Mouse (Mus musculus): ENCODE results near the gene Twist2. TPM values are rescaled to one million over a fixed set of nuclear protein-coding genes. Genes with fewer than 3 reads are reported as not detected.

Gene Twist2
- polyA plus RNA-seq, 2 experiments: 0.26 to 0.27 TPM

GRCm38 (mm10) chr1:91856771-91857664, 55.8 kb downstream of the Twist2 start:
- H3K36me3 ChIP-seq (replicated peaks; ENCODE audit: control insufficient read depth, insufficient read depth, low read depth): no peaks in the 10 kb centered on the region
- TF ChIP-seq EP300 (IDR thresholded peaks at IDR 0.05; ENCODE audit: low read depth) (no peak), CTCF (IDR thresholded peaks at IDR 0.05; ENCODE audit: low read depth) (no peak)
- no peak overlapping the region for H3K27ac ChIP-seq
- no peaks in the 10 kb centered on the region for H3K9me3 ChIP-seq (ENCODE audit: control insufficient read depth, low read length)
- H3K4me3 ChIP-seq (ENCODE audit: insufficient read depth in 1 of 2, low read depth in 2 of 2, low read length in 2 of 2): no peak overlapping the region
- 48% methylated on average over 9 of the region's 9 CpGs for WGBS (ENCODE audit: insufficient replicate concordance)
- no peak overlapping the region for H3K9ac ChIP-seq (replicated peaks)
- H3K4me1 ChIP-seq (replicated peaks; ENCODE audit: control insufficient read depth in 2 of 2, insufficient read depth in 2 of 2, low read length in 1 of 2): 0 out of 4 replicates have a peak, but pooled peaks cover 0 to 3% of the 10 kb centered on the region in 2 experiments
- no peaks in the 10 kb centered on the region for H3K27me3 ChIP-seq (ENCODE audit: control insufficient read depth, insufficient read depth, low read length)
- no peak for ATAC-seq (ENCODE audit: insufficient read depth)
- no peak overlapping the region for H3K4me2 ChIP-seq (ENCODE audit: low read depth)
- DNase-seq (ENCODE audit: low read depth in 3 of 3, low spot score in 3 of 3): no peak

DNA sequence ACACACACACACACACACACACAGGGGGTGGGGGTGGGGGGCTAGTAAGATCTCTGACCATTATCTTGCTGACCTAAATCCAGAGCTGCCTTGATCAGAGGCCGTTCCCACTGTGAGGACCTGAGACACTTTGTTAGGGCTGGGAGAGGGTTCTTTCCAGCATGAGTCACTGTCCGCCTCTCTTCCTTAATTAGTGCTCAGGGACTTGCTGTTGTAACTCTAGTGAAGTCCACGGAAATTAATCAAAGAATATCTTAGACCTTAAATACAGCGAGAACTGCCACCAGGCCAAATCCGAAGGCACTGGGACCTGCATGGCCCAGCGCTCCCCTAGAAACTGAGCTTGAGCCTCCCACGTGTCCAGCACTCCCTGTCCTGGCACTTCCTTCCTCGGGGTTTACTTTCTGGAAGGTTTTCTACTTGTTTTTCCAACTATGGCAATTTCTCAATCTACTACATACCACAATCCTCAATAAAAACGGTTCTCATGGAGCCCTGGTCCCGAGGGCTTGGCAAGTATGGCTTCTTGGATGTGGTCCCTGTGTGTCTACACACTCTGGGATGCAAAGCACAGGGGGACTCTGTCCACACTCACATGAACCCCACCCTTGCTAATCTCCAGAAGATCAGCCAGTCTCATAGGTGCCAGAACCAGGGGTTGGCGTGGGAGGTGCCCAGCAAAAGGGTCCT, 57.0 kb downstream of the Twist2 start:
- 51% methylated on average over 11 of the region's 11 CpGs for WGBS (ENCODE audit: insufficient replicate concordance)
- Histone ChIP-seq H3K9ac (replicated peaks) (no peak overlapping the region), H3K27me3 (ENCODE audit: control insufficient read depth, insufficient read depth, low read length) (no peaks in the 10 kb centered on the region), H3K36me3 (replicated peaks; ENCODE audit: control insufficient read depth, insufficient read depth, low read depth) (no peaks in the 10 kb centered on the region), H3K4me2 (ENCODE audit: low read depth) (no peak overlapping the region), H3K4me3 (ENCODE audit: insufficient read depth in 1 of 2, low read depth in 2 of 2, low read length in 2 of 2) (no peak overlapping the region), H3K27ac (no peak overlapping the region), H3K4me1 (replicated peaks; ENCODE audit: control insufficient read depth in 2 of 2, insufficient read depth in 2 of 2, low read length in 1 of 2) (0 out of 4 replicates have a peak, but pooled peaks cover 0 to 3% of the 10 kb centered on the region in 2 experiments), H3K9me3 (ENCODE audit: control insufficient read depth, low read length) (no peaks in the 10 kb centered on the region)
- TF ChIP-seq CTCF (IDR thresholded peaks at IDR 0.05; ENCODE audit: low read depth) (no peak), EP300 (IDR thresholded peaks at IDR 0.05; ENCODE audit: low read depth) (no peak)
- no peak for ATAC-seq (ENCODE audit: insufficient read depth)
- no peak for DNase-seq (ENCODE audit: low read depth in 3 of 3, low spot score in 3 of 3)

DNA sequence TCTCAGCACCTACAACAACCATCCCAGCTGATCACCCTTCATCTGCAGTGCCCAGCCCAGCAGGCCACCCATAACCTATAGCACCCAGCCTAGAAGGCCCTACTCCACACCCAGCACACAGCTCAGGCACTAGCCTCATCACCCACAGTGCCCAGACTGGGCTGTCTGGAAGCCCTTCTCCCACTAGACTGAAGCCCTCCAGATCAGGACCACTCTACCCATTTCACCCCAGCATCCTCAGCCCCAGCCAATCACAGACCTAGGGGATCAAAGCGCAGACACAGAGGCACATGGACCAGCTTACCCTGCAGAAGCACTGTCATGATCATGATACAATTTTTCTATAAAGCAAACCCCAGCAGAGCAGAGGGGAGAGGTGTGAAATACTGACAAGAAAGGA, 57.6 kb downstream of the Twist2 start:
- ATAC-seq (ENCODE audit: insufficient read depth): no peak
- Histone ChIP-seq H3K27ac (no peak overlapping the region), H3K36me3 (replicated peaks; ENCODE audit: control insufficient read depth, insufficient read depth, low read depth) (no peaks in the 10 kb centered on the region), H3K27me3 (ENCODE audit: control insufficient read depth, insufficient read depth, low read length) (no peaks in the 10 kb centered on the region), H3K4me3 (ENCODE audit: insufficient read depth in 1 of 2, low read depth in 2 of 2, low read length in 2 of 2) (no peak overlapping the region), H3K9ac (replicated peaks) (no peak overlapping the region), H3K9me3 (ENCODE audit: control insufficient read depth, low read length) (no peaks in the 10 kb centered on the region), H3K4me2 (ENCODE audit: low read depth) (no peak overlapping the region), H3K4me1 (replicated peaks; ENCODE audit: control insufficient read depth in 2 of 2, insufficient read depth in 2 of 2, low read length in 1 of 2) (0 out of 4 replicates have a peak, but pooled peaks cover 0 to 3% of the 10 kb centered on the region in 2 experiments)
- TF ChIP-seq EP300 (IDR thresholded peaks at IDR 0.05; ENCODE audit: low read depth) (no peak), CTCF (IDR thresholded peaks at IDR 0.05; ENCODE audit: low read depth) (no peak)
- WGBS (ENCODE audit: insufficient replicate concordance): 75% methylated on average over 1 of the region's 1 CpGs
- no peak for DNase-seq (ENCODE audit: low read depth in 3 of 3, low spot score in 3 of 3)

- ATAC-seq (ENCODE audit: insufficient read depth) (no peak), DNase-seq (ENCODE audit: low read depth in 3 of 3, low spot score in 3 of 3) (no peak)
- Histone ChIP-seq H3K36me3 (replicated peaks; ENCODE audit: control insufficient read depth, insufficient read depth, low read depth) (no peaks in the 10 kb centered on the region), H3K9ac (replicated peaks) (no peak overlapping the region), H3K4me3 (ENCODE audit: insufficient read depth in 1 of 2, low read depth in 2 of 2, low read length in 2 of 2) (no peak overlapping the region), H3K9me3 (ENCODE audit: control insufficient read depth, low read length) (no peaks in the 10 kb centered on the region), H3K27me3 (ENCODE audit: control insufficient read depth, insufficient read depth, low read length) (no peaks in the 10 kb centered on the region), H3K4me2 (ENCODE audit: low read depth) (no peak overlapping the region), H3K27ac (no peak overlapping the region), H3K4me1 (replicated peaks; ENCODE audit: control insufficient read depth in 2 of 2, insufficient read depth in 2 of 2, low read length in 1 of 2) (0 out of 4 replicates have a peak, but pooled peaks cover 0 to 3% of the 10 kb centered on the region in 2 experiments)
- 20% methylated on average over 7 of the region's 7 CpGs for WGBS (ENCODE audit: insufficient replicate concordance)
- TF ChIP-seq EP300 (IDR thresholded peaks at IDR 0.05; ENCODE audit: low read depth): no peak
Measured at GRCm38 (mm10) chr1:91861511-91861910, 60.2 kb downstream of the Twist2 start.

- Histone ChIP-seq H3K36me3 (replicated peaks; ENCODE audit: control insufficient read depth, insufficient read depth, low read depth) (no peaks in the 10 kb centered on the region), H3K4me2 (ENCODE audit: low read depth) (no peak overlapping the region), H3K27ac (no peak overlapping the region), H3K4me1 (replicated peaks; ENCODE audit: control insufficient read depth in 2 of 2, insufficient read depth in 2 of 2, low read length in 1 of 2) (peaks cover 0 to 3% of the 10 kb centered on the region in 2 experiments; a peak in 1 of 4 replicates), H3K4me3 (ENCODE audit: insufficient read depth in 1 of 2, low read depth in 2 of 2, low read length in 2 of 2) (no peak overlapping the region), H3K9ac (replicated peaks) (no peak overlapping the region), H3K9me3 (ENCODE audit: control insufficient read depth, low read length) (no peaks in the 10 kb centered on the region), H3K27me3 (ENCODE audit: control insufficient read depth, insufficient read depth, low read length) (no peaks in the 10 kb centered on the region)
- WGBS (ENCODE audit: insufficient replicate concordance): 54% methylated on average over 2 of the region's 2 CpGs
- DNase-seq (ENCODE audit: low read depth in 3 of 3, low spot score in 3 of 3): no peak
- no peak for ATAC-seq (ENCODE audit: insufficient read depth)
- TF ChIP-seq CTCF (IDR thresholded peaks at IDR 0.05; ENCODE audit: low read depth) (no peak), EP300 (IDR thresholded peaks at IDR 0.05; ENCODE audit: low read depth) (no peak)
Measured at GRCm38 (mm10) chr1:91866001-91866400, 64.7 kb downstream of the Twist2 start.
